Mouse (Mus musculus): ENCODE data around the gene Tgtp1. TPM values are rescaled to one million over a fixed set of nuclear protein-coding genes. Genes with fewer than 3 reads are reported as not detected.

Tgtp1 gene
- polyA plus RNA-seq (2012; rRNA removed; ENCODE audit: low replicate concordance): 0.16 and 0.33 TPM in 2 replicates

GRCm38 (mm10) chr11:48994018-48994417 lies at the start of gene Tgtp1:
Tgtp1 (minus strand) TSS chr11:48994172.

GRCm38 (mm10) chr11:48991740-48992520 lies 2.0 kb downstream of the Tgtp1 start, which contains the start of gene Gm12185:
Gm12185 (minus strand) TSS chr11:48992226.

GRCm38 (mm10) chr11:48979251-48979650 lies 14.7 kb downstream of the Tgtp1 start, which contains the start of gene 9930111J21Rik1:
9930111J21Rik1 (minus strand) TSS chr11:48979398.

DNA sequence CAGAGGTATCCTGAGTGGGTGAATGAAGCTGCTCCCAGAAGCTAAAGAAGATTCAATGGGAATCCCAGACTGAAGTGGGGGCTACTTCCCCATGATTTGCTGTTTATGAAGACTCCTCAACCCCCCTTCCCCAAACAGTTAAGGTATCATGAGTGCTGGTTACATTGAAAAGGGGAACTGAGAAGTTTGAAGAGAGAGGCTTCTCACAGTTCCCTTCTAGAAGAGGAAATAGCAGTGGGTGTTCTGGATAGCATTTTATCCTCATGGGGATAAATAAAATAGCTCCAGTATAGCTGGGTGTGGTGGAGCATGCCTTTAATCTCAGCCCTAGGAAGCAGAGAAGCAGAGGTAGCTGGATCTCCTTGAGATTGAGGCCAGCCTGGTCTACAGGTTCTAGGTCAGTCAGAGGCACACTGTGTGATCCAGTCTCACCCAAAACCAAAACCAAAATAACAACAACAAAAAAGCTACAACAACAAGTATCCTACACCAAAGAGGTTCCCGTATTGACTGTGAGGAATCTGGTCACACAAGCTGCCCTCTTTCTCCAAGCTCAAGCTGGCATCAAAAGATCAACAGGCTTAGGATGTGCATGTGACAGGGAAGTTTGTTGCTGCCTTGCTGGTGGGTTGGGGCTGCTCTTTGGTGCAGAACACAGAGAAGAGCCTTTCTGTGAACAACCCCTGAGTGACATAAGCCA lies 15.6 kb downstream of the Tgtp1 start, which contains the start of gene Olfr56:
TSS of gene Olfr56 (plus strand) at position 650 of the 700 bp plus-strand sequence.

DNA sequence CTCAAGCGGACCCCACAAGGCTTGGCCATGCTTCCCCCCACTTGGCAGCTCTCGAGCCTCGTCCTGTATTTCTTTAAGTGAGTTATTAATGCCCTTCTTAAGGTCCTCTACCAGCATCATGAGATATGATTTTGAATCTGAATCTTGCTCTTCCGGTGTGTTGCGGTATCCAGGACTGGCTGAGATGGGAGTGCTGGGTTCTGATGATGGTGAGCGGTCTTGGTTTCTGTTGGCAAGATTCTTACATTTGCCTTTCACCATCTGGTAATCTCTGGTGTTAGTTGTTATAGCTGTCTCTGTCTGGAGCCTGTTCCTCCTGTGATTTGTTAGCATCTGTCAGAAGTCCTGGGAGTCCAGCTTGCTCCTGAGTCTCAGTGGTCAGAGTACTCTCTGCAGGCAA lies 47.9 kb downstream of the Tgtp1 start, which contains the start of gene Psme2b:
TSS of gene Psme2b (minus strand) at position 101 of the 400 bp plus-strand sequence.

Other genes starting within 250 kb of the Tgtp1 start
- gene Rack1, start 193.8 kb downstream of the Tgtp1 start, polyA plus RNA-seq (2012; rRNA removed; ENCODE audit: low replicate concordance): 1,617 and 1,811 TPM in 2 replicates
- 18.0 and 20.2 TPM in 2 replicates for gene Trim41, start 176.8 kb downstream of the Tgtp1 start, polyA plus RNA-seq (2012; rRNA removed; ENCODE audit: low replicate concordance)
- gene Trim7, start 168.0 kb downstream of the Tgtp1 start, polyA plus RNA-seq (2012; rRNA removed; ENCODE audit: low replicate concordance): 6.0 and 12.8 TPM in 2 replicates
- gene Gm12184, start 167.5 kb downstream of the Tgtp1 start, polyA plus RNA-seq (2012; rRNA removed; ENCODE audit: low replicate concordance): 2.8 and 3.5 TPM in 2 replicates
- 1.4 and 1.5 TPM in 2 replicates for gene Irgm1, start 122.5 kb downstream of the Tgtp1 start, polyA plus RNA-seq (2012; rRNA removed; ENCODE audit: low replicate concordance)
- 0.06 and 0.66 TPM in 2 replicates for gene Gm5431, start 92.0 kb downstream of the Tgtp1 start, polyA plus RNA-seq (2012; rRNA removed; ENCODE audit: low replicate concordance)
- 4.3 and 16.0 TPM in 2 replicates for gene Psme2b, start 48.0 kb downstream of the Tgtp1 start, polyA plus RNA-seq (2012; rRNA removed; ENCODE audit: low replicate concordance)
- 0.07 TPM in 1 of 2 replicates, not detected in the other for gene Olfr56, start 15.3 kb downstream of the Tgtp1 start, polyA plus RNA-seq (2012; rRNA removed; ENCODE audit: low replicate concordance)
- gene 9930111J21Rik1, start 14.8 kb downstream of the Tgtp1 start, polyA plus RNA-seq (2012; rRNA removed; ENCODE audit: low replicate concordance): 0.21 and 0.46 TPM in 2 replicates
- 0.04 and 0.05 TPM in 2 replicates for gene Gm12185, start 1.9 kb downstream of the Tgtp1 start, polyA plus RNA-seq (2012; rRNA removed; ENCODE audit: low replicate concordance)
- gene 9930111J21Rik2, start 57.1 kb upstream of the Tgtp1 start, polyA plus RNA-seq (2012; rRNA removed; ENCODE audit: low replicate concordance): 0.05 and 0.09 TPM in 2 replicates
- 0.18 and 0.72 TPM in 2 replicates for gene Tgtp2, start 70.0 kb upstream of the Tgtp1 start, polyA plus RNA-seq (2012; rRNA removed; ENCODE audit: low replicate concordance)
- gene Ifi47, start 82.4 kb upstream of the Tgtp1 start, polyA plus RNA-seq (2012; rRNA removed; ENCODE audit: low replicate concordance): 2.2 and 5.1 TPM in 2 replicates
- not detected in 2 replicates for gene Olfr1396, start 120.7 kb upstream of the Tgtp1 start, polyA plus RNA-seq (2012; rRNA removed; ENCODE audit: low replicate concordance)
- not detected in 2 replicates for gene Olfr1395, start 148.1 kb upstream of the Tgtp1 start, polyA plus RNA-seq (2012; rRNA removed; ENCODE audit: low replicate concordance)
- not detected in 2 replicates for gene Olfr1394, start 160.2 kb upstream of the Tgtp1 start, polyA plus RNA-seq (2012; rRNA removed; ENCODE audit: low replicate concordance)
- gene Btnl9, start 193.0 kb upstream of the Tgtp1 start, polyA plus RNA-seq (2012; rRNA removed; ENCODE audit: low replicate concordance): 1.8 and 1.9 TPM in 2 replicates
- gene Zfp62, start 209.1 kb upstream of the Tgtp1 start, polyA plus RNA-seq (2012; rRNA removed; ENCODE audit: low replicate concordance): 0.33 and 0.69 TPM in 2 replicates